Mouse (Mus musculus) midbrain, embryonic 13.5 days (tissue): ENCODE measurements around the gene Kcnk13. TPM values are rescaled to one million over a fixed set of nuclear protein-coding genes. Genes with fewer than 3 reads are reported as not detected.
A peak's percentile ranks its signal among the peaks of the same experiment; 100 is the strongest.

Experiments
- ATAC-seq: fragments of 200-750 bp; cut with Nextera tagmentation; 2 replicates; pipeline ENCODE4 v1.8.0; 2017; ENCODE audit warnings: mild to moderate bottlenecking, moderate TSS enrichment, moderate library complexity
- H3K27ac ChIP-seq: fragments of 300-500 bp; sonication (generic); 2 replicates; pipeline ENCODE4 v1.5.1; 2015; ENCODE audit warnings: inconsistent platforms, mild to moderate bottlenecking, moderate library complexity
- H3K27me3 ChIP-seq: fragments of 300-500 bp; sonication (generic); 2 replicates; pipeline ENCODE4 v1.6.1; 2015; ENCODE audit warnings: mild to moderate bottlenecking, inconsistent platforms
- H3K36me3 ChIP-seq: fragments of 300-500 bp; sonication (generic); 2 replicates; pipeline ENCODE4 v1.6.1; 2015; ENCODE audit warnings: mild to moderate bottlenecking, inconsistent platforms
- H3K4me1 ChIP-seq: fragments of 300-500 bp; sonication (generic); replicated peaks from 2 replicates; pipeline ENCODE4 v1.6.1; 2015; ENCODE audit warnings: inconsistent platforms
- H3K4me2 ChIP-seq: fragments of 300-500 bp; sonication (generic); replicated peaks from 2 replicates; pipeline ENCODE4 v1.6.1; 2015; ENCODE audit warnings: moderate library complexity, mild to moderate bottlenecking, inconsistent platforms
- H3K4me3 ChIP-seq: fragments of 300-500 bp; sonication (generic); replicated peaks from 2 replicates; pipeline ENCODE4 v1.5.1; 2015; ENCODE audit warnings: mild to moderate bottlenecking, inconsistent platforms
- H3K9ac ChIP-seq: fragments of 300-500 bp; sonication (generic); replicated peaks from 2 replicates; pipeline ENCODE4 v1.6.1; 2015; ENCODE audit warnings: mild to moderate bottlenecking, inconsistent platforms
- H3K9me3 ChIP-seq: fragments of 300-500 bp; sonication (generic); 2 replicates; pipeline ENCODE4 v1.6.1; 2016; ENCODE audit warnings: mild to moderate bottlenecking, inconsistent platforms
- WGBS: fragments of 180-500 bp; shearing (Covaris S2); methylation state at CpG from one replicate; pipeline ENCODE4 v1.1.7; 2015; 5-methylcytosine and 5-hydroxymethylcytosine counted together
- polyA plus RNA-seq: library from polyadenylated mRNA; unstranded; fragments of >200 nt; fragmentation: Nextera tagmentation; extraction: Ambion mirVana; gene quantifications from 2 replicates; pipeline ENCODE4 v1.2.1, GENCODE M21; 2015

The Kcnk13 gene
- polyA plus RNA-seq, 1 experiment from 2014 or later = 0.46 TPM

DNA sequence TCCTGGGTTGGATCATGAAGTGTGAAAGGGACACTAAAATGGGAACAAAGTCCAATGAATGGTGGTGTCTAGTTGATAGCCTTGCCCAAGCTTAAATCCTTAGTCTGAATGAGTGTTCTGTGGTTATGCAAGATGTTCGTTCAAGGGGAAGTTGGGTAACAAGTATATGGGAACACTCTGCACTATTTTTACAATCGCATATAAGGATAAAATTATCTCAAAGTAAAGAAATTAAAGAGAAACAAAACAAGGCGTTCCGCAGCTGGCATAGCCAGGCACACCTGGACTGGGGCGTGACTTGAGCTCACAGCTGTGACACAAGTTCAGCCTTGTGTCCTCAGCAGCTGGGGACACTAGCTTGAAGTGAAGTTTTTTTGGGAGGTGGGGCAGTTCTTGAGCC lies 103.2 kb downstream of the Kcnk13 start:
- H3K36me3 ChIP-seq = no peaks in the 10 kb centered on the region
- H3K4me1 ChIP-seq = no peaks in the 10 kb centered on the region
- no peaks in the 10 kb centered on the region for H3K27me3 ChIP-seq
- no peak overlapping the region for H3K4me2 ChIP-seq
- H3K9me3 ChIP-seq = no peaks in the 10 kb centered on the region
- H3K9ac ChIP-seq = no peak overlapping the region
- WGBS = 92% methylated on average over 5 of the region's 5 CpGs
- ATAC-seq = no peak
- H3K4me3 ChIP-seq = no peak overlapping the region
- no peak overlapping the region for H3K27ac ChIP-seq

DNA sequence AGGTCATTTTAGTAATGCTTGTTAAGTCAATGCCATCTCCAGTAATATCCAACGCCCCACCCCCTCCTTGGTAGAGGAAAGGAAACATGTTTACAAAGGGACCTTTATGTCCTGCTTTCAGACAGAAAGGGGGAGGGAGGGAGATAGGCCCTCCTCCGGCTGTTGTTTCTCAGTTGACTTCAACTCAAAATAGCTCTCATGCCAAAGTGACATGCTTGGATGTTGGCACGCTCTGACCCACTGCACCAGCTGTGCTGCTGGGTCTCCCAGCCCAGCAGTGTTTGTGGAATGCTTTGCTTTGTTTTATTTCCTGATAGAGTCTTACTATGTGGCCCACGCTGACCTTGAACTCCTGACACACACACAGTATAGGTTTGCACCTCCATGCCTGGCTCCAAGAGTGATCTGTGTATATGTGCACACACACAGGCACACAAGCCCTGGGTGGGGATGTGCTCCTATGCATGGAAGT lies 108.9 kb downstream of the Kcnk13 start:
- Histone ChIP-seq H3K27ac (no peak overlapping the region), H3K27me3 (no peaks in the 10 kb centered on the region), H3K4me1 (0 out of 2 replicates have a peak, but pooled peaks cover 4% of the 10 kb centered on the region), H3K4me2 (no peak overlapping the region), H3K4me3 (no peak overlapping the region), H3K36me3 (no peaks in the 10 kb centered on the region), H3K9me3 (no peaks in the 10 kb centered on the region), H3K9ac (no peak overlapping the region)
- ATAC-seq = no peak; the same call in 1 of the 2 replicates
- 60% methylated on average over 4 of the region's 4 CpGs for WGBS

DNA sequence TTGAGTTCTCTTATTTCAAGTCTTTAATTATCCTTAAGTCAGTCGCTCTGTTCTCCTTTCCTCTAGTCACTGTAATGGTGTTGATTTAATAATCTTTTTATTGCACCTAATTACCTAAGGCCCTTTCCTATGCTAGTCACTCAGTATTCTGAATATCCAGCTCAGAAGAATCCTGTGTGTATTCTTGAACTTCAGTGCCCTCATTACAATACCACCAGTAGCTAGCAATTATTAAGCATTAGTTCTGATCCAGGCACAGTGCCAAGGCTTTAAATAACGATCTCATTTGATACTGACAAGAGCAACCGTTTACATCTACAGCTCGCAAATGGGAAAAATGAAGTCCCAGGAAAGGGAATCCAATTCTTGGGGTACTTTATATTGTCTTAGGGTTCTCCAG lies 111.4 kb downstream of the Kcnk13 start:
- H3K36me3 ChIP-seq = no peaks in the 10 kb centered on the region
- no peak for ATAC-seq
- H3K9ac ChIP-seq = no peak overlapping the region
- WGBS = 69% methylated on average over 4 of the region's 4 CpGs
- no peaks in the 10 kb centered on the region for H3K9me3 ChIP-seq
- no peak overlapping the region for H3K4me2 ChIP-seq
- H3K27ac ChIP-seq = no peak overlapping the region
- H3K27me3 ChIP-seq = no peaks in the 10 kb centered on the region
- 0 out of 2 replicates have a peak, but pooled peaks cover 4% of the 10 kb centered on the region for H3K4me1 ChIP-seq
- H3K4me3 ChIP-seq = no peak overlapping the region

DNA sequence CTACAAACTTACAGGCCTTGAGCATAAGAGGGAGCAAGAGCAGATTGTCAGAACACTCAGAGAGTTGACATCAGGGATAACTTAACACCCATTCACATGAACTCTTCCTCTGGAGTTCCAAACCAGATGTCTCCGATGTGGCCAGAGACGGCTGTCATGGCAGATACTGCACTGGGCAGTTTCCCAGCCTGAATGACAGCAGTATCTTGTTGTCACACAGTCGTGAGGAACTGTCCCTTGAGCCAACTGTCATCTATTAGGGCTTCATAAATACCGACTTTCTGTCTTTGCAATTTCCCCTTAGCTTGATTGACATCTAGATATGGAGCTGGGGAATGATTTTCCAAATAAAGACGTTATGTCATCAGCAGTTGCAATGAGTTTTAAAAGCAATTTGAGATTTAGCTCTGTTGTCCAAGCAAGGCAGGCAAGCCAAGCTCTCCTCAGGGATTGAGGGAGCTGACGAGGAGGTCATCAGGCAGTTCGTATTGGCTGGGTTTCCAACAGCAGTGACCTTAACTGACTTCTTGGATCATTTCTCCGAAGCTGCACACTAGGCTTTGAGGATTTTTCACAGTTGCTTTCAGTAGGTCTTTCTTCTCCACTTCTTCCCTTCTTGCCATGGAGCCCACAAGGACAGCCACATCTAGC lies 115.5 kb downstream of the Kcnk13 start:
- no peaks in the 10 kb centered on the region for H3K27me3 ChIP-seq
- WGBS = 89% methylated on average over 8 of the region's 8 CpGs
- no peak overlapping the region for H3K4me2 ChIP-seq
- no peaks in the 10 kb centered on the region for H3K36me3 ChIP-seq
- no peak overlapping the region for H3K9ac ChIP-seq
- no peak overlapping the region for H3K27ac ChIP-seq
- no peaks in the 10 kb centered on the region for H3K9me3 ChIP-seq
- no peak overlapping the region for H3K4me3 ChIP-seq
- H3K4me1 ChIP-seq = no peaks in the 10 kb centered on the region
- ATAC-seq = no peak

DNA sequence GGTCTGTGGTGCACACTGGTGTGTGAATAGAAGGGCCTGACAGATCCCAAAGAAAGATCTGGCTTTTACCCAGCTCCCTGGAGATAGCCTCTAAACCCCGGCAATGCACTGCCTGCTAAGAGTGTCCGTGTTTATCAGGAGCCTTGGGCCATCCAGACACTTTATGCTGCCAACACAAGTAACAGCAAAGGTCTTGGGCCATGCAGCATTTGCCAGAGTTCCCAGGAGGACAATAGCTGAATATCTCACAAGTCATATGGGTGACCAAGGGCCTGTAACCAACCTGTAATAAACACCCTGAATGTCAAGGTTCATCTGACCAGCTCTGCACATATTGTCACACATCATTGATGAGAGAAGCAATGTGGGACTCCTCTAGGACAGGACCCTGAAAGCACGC lies 123.7 kb downstream of the Kcnk13 start:
- H3K27me3 ChIP-seq = no peaks in the 10 kb centered on the region
- 88% methylated on average over 3 of the region's 3 CpGs for WGBS
- no peak for ATAC-seq
- no peak overlapping the region for H3K4me2 ChIP-seq
- H3K4me3 ChIP-seq = no peak overlapping the region
- no peak overlapping the region for H3K9ac ChIP-seq
- no peak overlapping the region for H3K27ac ChIP-seq
- no peaks in the 10 kb centered on the region for H3K4me1 ChIP-seq
- no peaks in the 10 kb centered on the region for H3K9me3 ChIP-seq
- H3K36me3 ChIP-seq = no peaks in the 10 kb centered on the region

DNA sequence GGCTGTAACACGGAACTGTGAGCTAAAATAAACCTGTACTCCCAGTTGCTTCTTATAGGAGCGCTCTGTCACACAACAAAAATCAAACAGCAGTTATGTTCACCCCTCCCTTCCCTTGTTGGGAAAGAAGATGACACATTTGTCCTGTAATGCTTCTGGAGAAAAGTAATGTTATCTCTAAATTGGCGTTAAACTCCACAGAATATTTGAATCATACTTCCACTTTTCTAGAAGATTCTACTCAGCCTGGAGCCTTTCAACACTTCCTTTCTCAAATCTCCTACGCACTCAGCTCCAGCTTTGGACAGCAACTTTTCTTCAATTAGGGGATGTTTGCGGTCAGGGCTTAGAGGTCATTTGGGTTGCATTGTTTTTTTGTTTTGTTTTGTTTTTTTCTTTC lies 125.0 kb downstream of the Kcnk13 start:
- Histone ChIP-seq H3K27me3 (no peaks in the 10 kb centered on the region), H3K4me2 (no peak overlapping the region), H3K9ac (no peak overlapping the region), H3K36me3 (no peaks in the 10 kb centered on the region), H3K9me3 (no peaks in the 10 kb centered on the region), H3K27ac (no peak overlapping the region), H3K4me3 (no peak overlapping the region), H3K4me1 (no peaks in the 10 kb centered on the region)
- 91% methylated on average over 5 of the region's 5 CpGs for WGBS
- ATAC-seq = no peak

DNA sequence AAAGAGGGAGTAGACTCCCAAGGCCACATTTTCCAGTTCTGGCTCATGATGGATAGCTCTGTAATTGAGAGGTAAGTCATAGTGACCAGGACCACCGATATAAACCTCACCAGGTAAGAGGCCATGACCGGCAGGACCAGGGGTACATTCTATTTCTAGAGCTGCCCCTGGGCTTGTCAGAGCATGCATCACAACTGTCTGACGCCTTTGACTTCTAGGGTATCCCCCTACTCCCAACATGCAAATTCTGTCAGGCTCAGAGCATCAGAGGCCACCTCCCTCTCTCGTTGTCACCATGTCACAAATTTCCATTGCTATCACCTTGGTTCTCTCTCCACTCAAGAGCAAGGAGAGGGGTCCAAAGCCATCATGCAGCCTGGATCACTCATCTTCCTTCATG lies 126.5 kb downstream of the Kcnk13 start:
- H3K4me2 ChIP-seq = no peak overlapping the region
- no peaks in the 10 kb centered on the region for H3K9me3 ChIP-seq
- H3K4me1 ChIP-seq = no peaks in the 10 kb centered on the region
- H3K27ac ChIP-seq = no peak overlapping the region
- WGBS = 93% methylated on average over 4 of the region's 4 CpGs
- no peak for ATAC-seq
- no peak overlapping the region for H3K4me3 ChIP-seq
- no peaks in the 10 kb centered on the region for H3K36me3 ChIP-seq
- no peak overlapping the region for H3K9ac ChIP-seq
- H3K27me3 ChIP-seq = no peaks in the 10 kb centered on the region

DNA sequence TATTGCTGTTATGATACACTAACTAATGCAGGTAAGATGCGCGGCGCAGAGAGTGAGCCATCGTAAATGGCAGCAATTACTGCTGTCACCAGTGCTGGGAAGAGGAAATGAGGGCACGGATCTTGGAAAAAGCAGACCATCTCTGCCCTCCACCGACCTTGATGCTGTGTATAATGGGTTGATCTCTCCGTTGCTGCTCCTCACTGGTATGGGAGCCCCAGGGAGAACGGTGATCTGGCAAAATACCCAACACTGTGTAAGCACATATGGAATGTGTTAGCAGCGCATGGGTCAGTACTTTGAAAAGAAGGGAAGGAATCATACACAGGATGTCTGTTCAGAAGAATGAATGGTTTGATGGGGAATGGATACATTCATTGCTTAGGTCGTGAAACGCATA lies 128.7 kb downstream of the Kcnk13 start:
- no peaks in the 10 kb centered on the region for H3K9me3 ChIP-seq
- no peak overlapping the region for H3K9ac ChIP-seq
- no peak for ATAC-seq
- WGBS = 89% methylated on average over 11 of the region's 11 CpGs
- no peak overlapping the region for H3K27ac ChIP-seq
- no peak overlapping the region for H3K4me3 ChIP-seq
- H3K4me2 ChIP-seq = no peak overlapping the region
- no peaks in the 10 kb centered on the region for H3K4me1 ChIP-seq
- H3K36me3 ChIP-seq = no peaks in the 10 kb centered on the region
- no peaks in the 10 kb centered on the region for H3K27me3 ChIP-seq

DNA sequence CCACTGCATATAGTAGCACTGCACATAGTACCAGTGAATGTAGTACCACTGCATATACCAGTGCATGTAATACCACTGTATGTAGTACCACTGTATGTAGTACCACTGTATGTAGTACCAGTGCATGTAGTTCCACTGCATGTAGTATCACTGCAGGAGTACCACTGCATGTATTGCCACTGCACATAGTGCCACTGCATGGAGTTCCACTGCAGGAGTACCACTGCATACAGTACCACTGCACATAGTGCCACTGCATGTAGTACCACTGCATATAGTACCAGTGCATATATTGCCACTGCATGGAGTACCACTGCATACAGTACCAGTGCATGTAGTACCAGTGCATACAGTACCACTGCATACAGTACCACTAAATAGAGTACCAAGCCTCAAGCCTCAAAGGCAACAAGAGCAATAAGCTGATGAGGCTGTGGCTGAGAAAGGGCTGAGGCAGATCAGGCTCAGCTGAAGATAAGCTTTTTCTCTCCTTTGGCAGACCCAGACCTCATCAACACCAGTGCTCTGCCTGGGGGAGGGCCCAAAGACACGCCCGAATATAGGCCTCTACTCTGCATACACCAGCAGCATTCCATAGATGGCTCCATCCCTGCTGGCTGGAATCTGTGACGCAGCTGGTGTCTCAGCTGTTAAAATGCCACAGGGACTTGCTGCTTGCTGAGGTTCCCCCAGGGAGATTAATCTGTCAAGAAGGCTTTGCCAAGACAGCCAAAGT lies 135.8 kb downstream of the Kcnk13 start:
- no peaks in the 10 kb centered on the region for H3K27me3 ChIP-seq
- no peak overlapping the region for H3K4me2 ChIP-seq
- no peaks in the 10 kb centered on the region for H3K9me3 ChIP-seq
- H3K9ac ChIP-seq = no peak overlapping the region
- 50% methylated on average over 3 of the region's 3 CpGs for WGBS
- H3K27ac ChIP-seq = no peak overlapping the region
- peak; percentile 53; the same call in 1 of the 2 replicates for ATAC-seq
- H3K4me3 ChIP-seq = no peak overlapping the region
- no peaks in the 10 kb centered on the region for H3K36me3 ChIP-seq
- peaks cover 6% of the 10 kb centered on the region; the same call in 1 of the 2 replicates for H3K4me1 ChIP-seq

DNA sequence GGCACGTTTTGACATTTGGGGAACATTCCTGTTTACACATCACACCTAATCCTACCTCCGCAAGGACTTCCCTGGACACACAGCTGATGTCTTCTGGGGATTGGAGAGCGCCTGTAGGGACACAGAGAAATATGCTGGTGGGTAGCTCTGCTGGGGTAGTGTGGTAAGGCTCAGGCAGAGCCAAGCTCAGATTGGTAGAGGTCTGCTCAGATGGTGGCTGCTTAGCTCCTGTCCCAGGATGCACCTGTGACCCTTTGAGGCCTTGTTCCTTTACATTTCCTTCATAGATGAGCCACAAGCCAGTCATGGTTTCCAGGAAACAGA lies 136.4 kb downstream of the Kcnk13 start:
- H3K27ac ChIP-seq = no peak overlapping the region
- H3K4me3 ChIP-seq = no peak overlapping the region
- H3K4me2 ChIP-seq = no peak overlapping the region
- WGBS = 51% methylated on average over 3 of the region's 3 CpGs
- H3K27me3 ChIP-seq = no peaks in the 10 kb centered on the region
- peaks cover 6% of the 10 kb centered on the region; the same call in 1 of the 2 replicates for H3K4me1 ChIP-seq
- no peaks in the 10 kb centered on the region for H3K36me3 ChIP-seq
- H3K9me3 ChIP-seq = no peaks in the 10 kb centered on the region
- peak; percentile 50; the same call in 1 of the 2 replicates for ATAC-seq
- no peak overlapping the region for H3K9ac ChIP-seq

DNA sequence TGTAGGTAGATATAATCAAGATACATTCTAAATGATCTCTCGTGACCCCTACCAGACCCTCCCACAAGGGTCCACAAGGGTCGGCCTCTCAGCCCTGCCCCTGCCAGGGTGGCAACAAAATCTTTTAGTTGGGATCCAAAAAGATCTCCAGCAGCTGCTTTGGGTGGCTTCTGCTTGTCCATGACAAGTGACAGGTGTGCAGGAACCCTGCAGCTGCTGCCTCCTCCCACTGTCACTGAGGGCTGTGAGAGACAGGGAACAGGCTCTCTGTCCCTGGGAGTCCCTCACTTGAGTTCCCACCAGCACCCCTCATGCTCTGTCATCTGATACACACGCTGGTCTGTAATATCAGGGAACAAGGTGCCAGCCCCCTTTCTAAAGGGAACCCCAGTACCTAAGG lies 137.4 kb downstream of the Kcnk13 start:
- no peaks in the 10 kb centered on the region for H3K9me3 ChIP-seq
- H3K27ac ChIP-seq = no peak overlapping the region
- H3K27me3 ChIP-seq = no peaks in the 10 kb centered on the region
- no peak overlapping the region for H3K4me2 ChIP-seq
- no peak overlapping the region for H3K4me3 ChIP-seq
- H3K4me1 ChIP-seq = peaks cover 9% of the 10 kb centered on the region; the same call in 1 of the 2 replicates
- ATAC-seq = no peak
- WGBS = 65% methylated on average over 3 of the region's 3 CpGs
- no peaks in the 10 kb centered on the region for H3K36me3 ChIP-seq
- no peak overlapping the region for H3K9ac ChIP-seq

DNA sequence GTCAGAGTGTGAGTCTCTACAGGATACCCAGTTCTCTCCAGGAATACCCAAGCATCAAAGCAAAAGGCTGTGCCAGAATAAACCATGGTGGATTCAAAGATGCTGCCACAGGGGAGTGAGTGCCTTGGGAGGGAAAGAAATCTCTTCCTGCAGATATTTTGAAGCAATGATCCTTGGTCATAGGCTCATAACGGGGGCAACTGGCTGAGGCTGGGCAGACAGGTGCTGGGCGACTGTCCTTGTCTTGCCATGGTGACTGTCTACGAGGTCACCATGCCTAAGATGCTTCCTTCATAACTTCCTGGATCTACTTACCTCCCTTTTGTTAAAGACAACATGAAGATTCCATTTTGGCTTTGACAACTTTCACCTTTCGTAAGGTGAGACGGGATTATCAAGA lies 140.2 kb downstream of the Kcnk13 start:
- Histone ChIP-seq H3K4me1 (peaks cover 9% of the 10 kb centered on the region; the same call in 1 of the 2 replicates), H3K9ac (no peak overlapping the region), H3K9me3 (no peaks in the 10 kb centered on the region), H3K4me2 (no peak overlapping the region), H3K27me3 (no peaks in the 10 kb centered on the region), H3K4me3 (no peak overlapping the region), H3K36me3 (no peaks in the 10 kb centered on the region), H3K27ac (no peak overlapping the region)
- 90% methylated on average over 5 of the region's 5 CpGs for WGBS
- ATAC-seq = no peak
